Mouse (Mus musculus): ENCODE measurements at regions not wholly inside any gene's neighbourhood (a gene's known extent, or its start where the extent isn't known, plus 50 kb on each side); places are given as distances from the start of the nearest gene placed in this dataset.

DNA sequence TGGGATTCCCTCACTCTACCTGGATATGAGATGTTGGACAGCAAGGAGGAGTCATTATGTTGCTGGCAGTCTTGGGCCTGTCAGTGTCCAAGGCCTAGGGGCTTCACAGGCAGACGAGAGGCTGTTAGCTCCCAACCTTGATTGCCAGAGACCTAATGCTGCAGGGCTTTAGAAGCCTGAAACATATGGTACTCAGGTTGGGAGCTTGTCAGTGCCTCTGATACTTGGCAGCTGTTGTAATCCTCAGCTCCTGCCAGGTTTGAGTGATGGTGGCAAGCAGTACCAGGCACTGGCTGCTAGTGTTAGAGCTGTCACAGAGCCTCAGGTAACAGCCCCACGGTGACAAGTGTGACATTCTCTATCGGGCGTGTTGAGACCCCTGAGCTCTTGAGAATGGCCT is 122.2 kb upstream of the Gm10131 start:
- WGBS, result 94% methylated on average over 4 of the region's 4 CpGs
- H3K27ac ChIP-seq (replicated peaks; ENCODE audit: insufficient read depth, low read depth, low read length), result no peak overlapping the region
- no peak for DNase-seq (ENCODE audit: extremely low read depth, low read depth, low spot score)
- H3K4me1 ChIP-seq (ENCODE audit: control insufficient read depth, insufficient read depth, low read length), result no peaks in the 10 kb centered on the region
- no peaks in the 10 kb centered on the region for H3K36me3 ChIP-seq (ENCODE audit: control insufficient read depth, insufficient read depth, low read length)
- no peaks in the 10 kb centered on the region for H3K27me3 ChIP-seq (ENCODE audit: control insufficient read depth, insufficient read depth, low read length)
- no peak overlapping the region for H3K4me3 ChIP-seq (ENCODE audit: insufficient read depth, low read depth, low read length)
- TF ChIP-seq POLR2A (IDR thresholded peaks at IDR 0.05; ENCODE audit: extremely low read depth, insufficient read depth, low read length) (no peak), CTCF (IDR thresholded peaks at IDR 0.05; ENCODE audit: low read depth, low read length) (no peak)
- H3K9ac ChIP-seq (ENCODE audit: low read depth, low read length), result no peak overlapping the region
- no peaks in the 10 kb centered on the region for H3K79me2 ChIP-seq (ENCODE audit: control insufficient read depth, insufficient read depth, low read length)

DNA sequence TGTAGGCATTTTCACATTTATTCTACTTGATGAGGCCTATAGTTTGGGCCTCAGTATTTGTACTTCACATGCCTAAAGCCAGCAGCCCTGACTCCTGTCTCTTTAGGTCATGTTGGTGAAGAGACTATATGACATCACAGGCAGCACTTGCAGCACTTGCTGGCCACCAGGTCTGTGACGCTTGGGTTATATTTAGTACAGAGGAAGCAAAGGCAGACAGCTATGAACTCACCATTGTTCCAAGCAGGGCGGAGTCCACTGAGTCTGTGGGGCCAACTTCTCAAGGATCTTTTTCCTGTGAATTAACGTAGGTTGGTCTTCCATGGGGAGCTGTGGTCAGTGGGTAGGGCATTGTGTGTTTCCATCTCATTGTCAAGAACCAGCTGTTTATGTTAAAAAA is 117.9 kb upstream of the Gm10131 start:
- WGBS, result 82% methylated on average over 3 of the region's 3 CpGs
- no peak for DNase-seq (ENCODE audit: extremely low read depth, low read depth, low spot score)
- no peaks in the 10 kb centered on the region for H3K27me3 ChIP-seq (ENCODE audit: control insufficient read depth, insufficient read depth, low read length)
- H3K9ac ChIP-seq (ENCODE audit: low read depth, low read length), result no peak overlapping the region
- no peaks in the 10 kb centered on the region for H3K79me2 ChIP-seq (ENCODE audit: control insufficient read depth, insufficient read depth, low read length)
- no peaks in the 10 kb centered on the region for H3K36me3 ChIP-seq (ENCODE audit: control insufficient read depth, insufficient read depth, low read length)
- no peaks in the 10 kb centered on the region for H3K4me1 ChIP-seq (ENCODE audit: control insufficient read depth, insufficient read depth, low read length)
- TF ChIP-seq CTCF (IDR thresholded peaks at IDR 0.05; ENCODE audit: low read depth, low read length) (no peak), POLR2A (IDR thresholded peaks at IDR 0.05; ENCODE audit: extremely low read depth, insufficient read depth, low read length) (no peak)
- H3K4me3 ChIP-seq (ENCODE audit: insufficient read depth, low read depth, low read length), result no peak overlapping the region
- no peak overlapping the region for H3K27ac ChIP-seq (replicated peaks; ENCODE audit: insufficient read depth, low read depth, low read length)

DNA sequence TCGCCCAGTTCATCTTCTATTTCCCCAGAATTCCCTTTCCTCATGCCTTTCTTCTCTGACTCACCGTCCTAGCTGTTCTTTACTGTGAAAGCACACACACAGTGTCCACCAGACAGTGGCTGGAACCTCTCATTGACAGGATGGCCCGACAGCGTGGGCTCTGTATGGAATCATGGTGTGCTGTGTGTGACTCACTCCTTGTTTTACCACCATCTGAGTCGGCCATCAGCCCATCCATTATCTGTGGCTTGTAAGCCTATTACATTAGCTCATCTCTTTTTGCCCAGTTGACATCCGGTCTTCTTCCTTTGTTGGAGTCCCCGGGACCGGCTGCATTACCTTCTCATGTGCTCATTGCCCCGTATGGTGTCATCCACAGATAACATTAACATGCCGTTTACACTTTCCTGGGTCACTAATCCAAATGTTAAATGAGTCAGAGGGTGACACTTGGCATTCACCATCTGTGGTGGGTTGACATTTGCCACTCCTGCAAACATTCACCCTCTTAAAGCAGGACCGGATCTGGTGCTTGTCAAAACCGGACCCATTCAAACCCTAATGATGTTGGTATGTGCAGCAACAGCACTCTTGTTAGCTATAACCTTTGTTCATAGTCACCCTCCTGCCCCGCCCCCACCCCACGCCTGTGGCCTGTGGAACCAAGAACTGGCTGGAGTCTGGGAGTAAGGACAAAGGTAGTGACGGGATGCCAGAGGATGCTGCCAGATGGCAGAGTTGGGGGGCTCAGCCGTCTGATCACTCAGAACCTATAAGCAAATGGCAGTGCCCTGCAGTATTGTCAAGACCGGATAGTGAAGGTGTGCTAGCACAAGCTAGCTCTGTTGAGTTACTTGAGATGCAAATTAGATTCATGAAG is 113.7 kb upstream of the Gm10131 start:
- Histone ChIP-seq H3K27me3 (ENCODE audit: control insufficient read depth, insufficient read depth, low read length) (no peaks in the 10 kb centered on the region), H3K4me1 (ENCODE audit: control insufficient read depth, insufficient read depth, low read length) (no peaks in the 10 kb centered on the region), H3K4me3 (ENCODE audit: insufficient read depth, low read depth, low read length) (no peak overlapping the region), H3K79me2 (ENCODE audit: control insufficient read depth, insufficient read depth, low read length) (no peaks in the 10 kb centered on the region), H3K36me3 (ENCODE audit: control insufficient read depth, insufficient read depth, low read length) (no peaks in the 10 kb centered on the region), H3K27ac (replicated peaks; ENCODE audit: insufficient read depth, low read depth, low read length) (no peak overlapping the region), H3K9ac (ENCODE audit: low read depth, low read length) (no peak overlapping the region)
- no peak for DNase-seq (ENCODE audit: extremely low read depth, low read depth, low spot score)
- WGBS, result 67% methylated on average over 17 of the region's 17 CpGs
- TF ChIP-seq POLR2A (IDR thresholded peaks at IDR 0.05; ENCODE audit: extremely low read depth, insufficient read depth, low read length) (no peak), CTCF (IDR thresholded peaks at IDR 0.05; ENCODE audit: low read depth, low read length) (no peak)

DNA sequence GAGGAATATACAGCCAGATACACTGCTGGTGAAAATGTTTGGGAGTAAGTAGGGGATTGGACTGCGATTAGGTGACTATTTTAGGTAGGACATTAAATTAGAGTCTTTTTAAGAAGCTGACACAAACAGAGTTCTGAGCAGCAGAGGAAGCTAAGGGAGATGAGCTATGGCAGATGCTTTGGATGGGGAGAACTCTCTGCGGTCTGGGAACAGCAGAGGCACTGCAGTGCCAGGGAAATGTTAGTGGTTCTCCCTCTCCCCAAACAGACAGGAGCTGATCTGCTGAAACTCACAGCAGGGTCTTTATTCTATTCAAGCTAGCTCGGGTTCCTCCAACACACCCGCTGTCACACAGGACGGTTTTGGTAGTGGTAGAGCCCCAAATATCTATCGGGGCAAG is 110.7 kb upstream of the Gm10131 start:
- WGBS, result 83% methylated on average over 6 of the region's 6 CpGs
- TF ChIP-seq POLR2A (IDR thresholded peaks at IDR 0.05; ENCODE audit: extremely low read depth, insufficient read depth, low read length), result no peak
- no peak for TF ChIP-seq CTCF (IDR thresholded peaks at IDR 0.05; ENCODE audit: low read depth, low read length)
- H3K36me3 ChIP-seq (ENCODE audit: control insufficient read depth, insufficient read depth, low read length), result no peaks in the 10 kb centered on the region
- H3K27me3 ChIP-seq (ENCODE audit: control insufficient read depth, insufficient read depth, low read length), result no peaks in the 10 kb centered on the region
- no peaks in the 10 kb centered on the region for H3K79me2 ChIP-seq (ENCODE audit: control insufficient read depth, insufficient read depth, low read length)
- H3K27ac ChIP-seq (replicated peaks; ENCODE audit: insufficient read depth, low read depth, low read length), result no peak overlapping the region
- H3K4me1 ChIP-seq (ENCODE audit: control insufficient read depth, insufficient read depth, low read length), result no peaks in the 10 kb centered on the region
- H3K4me3 ChIP-seq (ENCODE audit: insufficient read depth, low read depth, low read length), result no peak overlapping the region
- DNase-seq (ENCODE audit: extremely low read depth, low read depth, low spot score), result no peak
- H3K9ac ChIP-seq (ENCODE audit: low read depth, low read length), result no peak overlapping the region
